Mouse (Mus musculus) neural tube, embryonic 10.5 days (tissue): ENCODE measurements at regions not wholly inside any gene's neighbourhood (a gene's known extent, or its start where the extent isn't known, plus 50 kb on each side); places are given as distances from the start of the nearest gene placed in this dataset.

Experiments
- DNase-seq: peaks from one replicate; pipeline ENCODE4 v3.0.0-alpha.2; 2017; ENCODE audit warnings: low spot score; ENCODE audit errors: extremely low spot score

DNA sequence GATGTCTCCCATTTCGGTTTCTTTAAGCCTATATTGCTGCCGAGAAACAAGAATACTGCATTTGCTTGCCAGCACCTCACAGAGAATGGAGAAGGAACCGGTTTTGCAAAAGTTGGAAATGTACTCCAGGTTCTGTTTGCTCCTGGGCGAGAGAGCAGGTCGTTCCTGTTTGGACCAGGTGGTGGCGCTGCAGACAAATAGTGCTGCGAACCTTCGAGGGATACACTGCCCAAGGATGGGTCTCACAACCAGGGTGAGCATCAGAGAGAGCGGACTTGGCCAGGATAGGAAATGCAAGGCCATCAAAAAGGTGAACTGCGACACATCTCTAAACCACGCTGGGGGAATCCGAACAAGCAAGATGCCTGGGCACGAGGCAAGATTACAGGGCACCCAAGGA is 54.0 kb upstream of the Ets2 start:
- peak; percentile 80 for DNase-seq

DNA sequence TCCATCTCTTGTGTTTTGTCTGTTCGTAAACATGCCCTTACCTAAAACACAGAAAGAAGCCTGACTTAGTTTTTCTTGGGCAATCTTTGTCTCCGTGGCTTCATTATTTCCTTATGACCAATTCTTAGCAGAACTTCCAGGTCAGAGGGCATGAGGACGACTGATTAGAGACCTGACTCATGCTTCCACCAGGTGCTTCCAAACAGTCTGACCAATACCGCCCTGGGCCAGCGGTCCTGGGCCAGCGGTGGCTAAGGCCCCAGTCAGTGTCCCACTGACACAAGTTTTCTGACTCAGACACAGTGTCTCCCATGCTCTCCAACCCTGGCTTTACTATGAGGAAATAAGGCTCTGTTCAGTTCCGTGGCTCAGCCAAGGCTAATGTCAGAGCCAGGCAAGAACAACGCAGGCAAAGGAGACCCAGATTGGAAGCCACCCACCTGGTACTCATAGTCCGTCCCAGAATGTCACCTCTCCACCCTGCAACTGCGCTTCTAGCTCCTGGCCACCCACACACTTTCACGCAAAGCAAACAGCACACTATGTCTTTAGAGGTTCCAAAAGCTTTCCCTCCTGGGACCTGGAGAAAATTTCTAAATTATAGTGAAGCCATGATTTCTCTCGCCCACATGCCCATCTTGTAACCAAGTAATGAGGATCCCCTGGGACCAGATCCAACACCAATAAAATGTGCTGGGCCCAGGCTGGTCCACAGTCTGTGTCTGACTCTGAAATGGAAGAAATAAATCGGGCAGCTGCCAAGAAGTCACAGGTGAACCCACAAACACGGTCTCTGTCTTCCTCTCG is 56.6 kb upstream of the Erg start:
- DNase-seq: no peak

DNA sequence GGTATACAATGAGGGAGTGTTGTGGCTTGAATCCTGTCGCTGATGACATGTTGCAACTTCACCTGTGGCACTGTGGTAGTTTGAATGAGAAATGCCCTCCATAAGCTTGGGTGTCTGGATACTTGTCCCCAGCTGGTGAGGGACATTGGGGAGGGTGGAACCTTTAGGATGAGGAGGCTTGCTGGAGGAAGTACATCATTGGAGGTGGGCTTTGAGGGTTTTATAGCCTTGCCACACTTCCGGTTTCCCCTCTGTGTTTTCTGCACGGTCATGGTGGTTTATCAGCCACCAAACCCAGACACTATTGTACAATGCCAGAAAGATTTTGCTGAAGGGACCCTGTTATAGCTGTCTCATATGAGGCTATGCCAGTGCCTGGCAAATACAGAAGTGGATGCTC is 54.3 kb upstream of the Erg start:
- DNase-seq: no peak

DNA sequence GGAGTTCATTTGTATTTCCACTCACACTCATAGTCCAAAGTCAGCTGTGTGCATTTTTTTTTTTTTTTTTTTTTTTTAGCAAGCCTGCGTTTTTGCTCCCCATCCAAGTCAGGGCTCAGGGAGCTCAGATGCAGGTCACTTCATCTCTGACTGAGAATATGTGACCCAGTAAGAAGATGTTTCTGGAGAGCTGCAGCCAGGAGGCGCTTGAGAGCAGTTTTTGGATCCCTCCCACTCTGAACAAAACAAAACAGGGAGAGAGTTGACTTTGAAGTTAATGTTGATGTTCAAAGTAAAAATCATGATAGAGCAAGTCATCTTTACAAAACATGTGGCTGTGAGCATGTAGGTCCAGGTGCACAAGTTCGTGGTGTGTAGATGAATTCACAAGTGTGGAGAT is 53.3 kb upstream of the Erg start:
- no peak for DNase-seq

DNA sequence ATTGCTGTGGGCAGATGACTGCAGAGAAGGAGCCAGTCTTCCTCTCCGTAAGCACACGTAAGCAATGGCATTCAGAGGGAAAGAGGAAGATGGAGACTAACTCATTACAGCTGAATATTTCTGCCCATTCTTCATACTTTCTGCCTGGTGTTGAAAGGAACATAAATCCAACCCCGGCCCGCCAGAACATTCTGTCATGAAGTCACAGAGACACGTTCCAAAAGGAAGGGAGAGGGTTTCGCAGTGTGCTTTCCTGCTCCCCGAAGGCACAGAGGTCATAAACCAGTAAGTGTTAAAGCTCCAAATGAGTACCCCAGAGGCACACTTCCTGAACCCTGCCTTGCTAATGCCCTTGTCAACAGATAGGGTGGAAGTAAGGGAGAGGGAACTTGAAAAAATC is 51.5 kb upstream of the Erg start:
- no peak for DNase-seq

DNA sequence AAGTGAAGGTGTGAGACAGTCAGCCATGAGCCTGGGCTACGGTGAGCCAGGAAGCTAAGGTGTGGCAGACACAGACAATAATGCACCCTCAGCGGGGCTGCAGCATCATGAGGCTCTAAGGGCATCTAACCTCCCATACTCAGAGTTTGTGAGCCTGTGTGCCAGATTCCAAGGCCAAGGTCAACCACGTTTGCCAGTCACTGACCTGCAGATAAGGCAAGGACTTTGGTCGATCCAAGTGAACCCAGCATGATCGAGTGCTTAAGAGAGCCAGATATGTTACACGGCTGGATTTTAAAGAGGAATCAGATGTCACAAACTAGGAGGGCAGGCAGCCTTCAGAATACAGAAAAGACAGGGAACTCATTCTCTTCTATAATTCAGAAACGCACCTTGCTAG is 50.2 kb upstream of the Erg start:
- no peak for DNase-seq
